Mouse (Mus musculus) olfactory bulb, adult 2 months (tissue): Measurements from ENCODE around the gene Zmynd15.

ENCODE experiments used
- CTCF ChIP-seq: fragments of 200-500 bp; IDR thresholded peaks from 2 replicates; pipeline ENCODE4 v1.5.1; 2012; ENCODE audit warnings: low read depth, mild to moderate bottlenecking, low read length, moderate library complexity; ENCODE audit not compliant: insufficient read depth
- POLR2A ChIP-seq: fragments of 200-500 bp; IDR thresholded peaks from 2 replicates; pipeline ENCODE4 v1.6.1; 2012; ENCODE audit warnings: mild to moderate bottlenecking, low read depth, low read length, moderate library complexity; ENCODE audit not compliant: insufficient read depth

DNA sequence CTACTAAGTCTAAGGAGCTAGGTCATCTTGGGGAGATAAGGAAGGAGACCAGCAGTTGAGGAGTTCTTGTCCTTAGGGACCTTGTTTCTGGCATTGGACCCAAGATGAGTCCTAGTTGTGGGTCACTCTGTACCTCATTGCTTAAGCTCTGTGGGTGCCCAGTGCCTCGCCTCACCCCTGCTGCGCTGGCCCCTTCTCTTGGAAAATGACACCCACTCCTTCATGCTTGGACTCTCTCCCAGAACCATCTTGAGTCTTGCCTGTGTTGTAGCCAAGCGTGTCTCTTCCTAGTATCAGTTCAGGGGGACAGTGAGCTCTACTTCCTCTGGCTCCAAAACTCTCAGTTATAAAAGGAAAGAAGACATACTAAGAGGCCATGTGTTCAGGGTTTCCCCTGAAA lies 29.9 kb downstream of the Zmynd15 start:
- TF ChIP-seq POLR2A (no peak), CTCF (no peak)
